Mouse (Mus musculus) layer of hippocampus, postnatal 14 days (tissue): ENCODE measurements at regions not wholly inside any gene's neighbourhood (a gene's known extent, or its start where the extent isn't known, plus 50 kb on each side); places are given as distances from the start of the nearest gene placed in this dataset.

Experiments used
- DNase-seq, 2 experiments: peaks; one replicate each; pipeline ENCODE4 v3.0.0; 2021 to 2022; ENCODE audit warnings: low spot score in 2 of 2, mixed read lengths in 1 of 2

- DNase-seq = no peak
These were observed 653.3 kb upstream of the Fam98a start for GRCm38 (mm10) chr17:76205082-76205481.

DNA sequence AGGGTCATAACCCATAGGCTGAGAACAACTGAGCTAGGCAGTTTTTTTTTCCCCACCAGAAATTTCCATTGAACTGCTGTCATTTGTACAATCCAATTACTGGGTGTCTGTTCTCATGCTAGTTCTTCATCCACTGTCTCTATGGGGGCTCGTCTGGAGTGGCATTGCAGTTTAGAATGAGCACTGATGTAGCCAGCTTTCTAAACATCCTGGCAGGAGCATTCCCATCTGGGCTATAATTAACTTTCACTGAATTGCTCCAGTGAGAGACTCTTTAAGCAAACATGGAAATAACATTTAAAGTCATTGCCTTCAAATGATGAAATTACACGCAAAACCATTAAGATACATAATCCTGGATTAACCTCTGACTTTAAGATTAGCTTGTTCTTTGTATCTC, 633.1 kb upstream of the Fam98a start:
- no peak for DNase-seq

- DNase-seq = no peak
These were observed 585.1 kb upstream of the Fam98a start for GRCm38 (mm10) chr17:76136660-76137495.

GRCm38 (mm10) chr17:76134030-76134429, 582.3 kb upstream of the Fam98a start:
- peak; percentile 10 to 54 for DNase-seq

DNA sequence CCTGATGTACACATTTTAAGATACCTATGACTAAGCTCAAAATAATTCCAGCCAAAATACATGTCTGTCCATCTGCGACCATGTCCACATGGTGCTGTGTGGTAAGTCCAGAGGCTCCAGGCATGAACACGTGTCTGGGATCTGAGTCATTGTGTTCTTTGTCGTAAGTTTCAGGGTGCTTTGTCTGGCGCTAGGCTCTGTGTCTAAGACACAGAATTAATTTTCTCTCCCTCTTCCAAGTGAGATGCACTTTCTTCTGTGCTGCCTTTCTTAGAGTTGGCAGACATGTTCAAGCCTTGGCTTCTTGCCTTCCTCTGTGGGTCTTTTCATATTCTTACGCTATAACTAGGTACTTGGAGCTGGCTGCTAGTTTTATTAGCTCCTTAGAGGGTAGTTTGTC, 573.5 kb upstream of the Fam98a start:
- peak in 1 of 2 experiments; percentile 3 for DNase-seq

GRCm38 (mm10) chr17:76111315-76112195, 559.8 kb upstream of the Fam98a start:
- peak; percentile 9 to 38 for DNase-seq

DNA sequence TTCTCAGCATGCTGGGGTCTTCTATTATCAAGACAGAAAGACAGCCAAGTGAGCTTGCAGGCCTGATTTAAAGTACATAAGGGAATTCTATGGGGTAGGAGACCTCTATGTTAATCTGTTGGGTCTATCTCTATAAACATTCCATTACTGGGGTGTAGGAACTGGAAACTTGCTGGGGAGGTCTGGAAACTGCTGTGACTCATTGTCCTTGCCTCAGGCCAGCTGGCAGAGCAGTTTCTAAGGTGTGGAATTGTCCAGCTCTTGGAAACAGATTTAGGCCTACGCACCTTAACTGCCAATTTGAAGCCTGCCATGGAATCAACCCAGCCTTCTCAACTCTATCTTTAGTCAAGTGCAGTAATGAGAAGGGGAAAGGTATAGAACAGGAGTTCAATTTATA, 559.1 kb upstream of the Fam98a start:
- no peak for DNase-seq

DNA sequence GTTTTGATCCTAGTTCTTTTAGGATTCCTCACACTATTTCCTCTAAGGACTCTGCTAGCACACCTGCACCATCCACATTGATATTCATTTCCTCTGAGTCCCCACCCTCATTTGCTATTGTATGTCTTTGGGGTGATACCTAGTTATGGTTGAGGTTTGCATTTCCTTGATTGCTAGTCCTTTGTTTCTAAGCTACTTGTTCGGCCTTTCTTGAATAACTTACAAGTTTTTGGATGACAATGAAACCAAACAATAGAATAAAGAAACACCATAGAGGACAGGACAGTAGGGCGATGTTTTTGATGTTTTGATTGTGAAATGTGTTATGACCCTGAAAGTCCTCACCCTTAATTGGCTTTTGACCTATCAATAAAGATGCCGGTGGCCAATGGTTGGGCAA, 531.8 kb upstream of the Fam98a start:
- no peak for DNase-seq

GRCm38 (mm10) chr17:76081780-76082179, 530.0 kb upstream of the Fam98a start:
- DNase-seq = no peak

- DNase-seq = no peak
These were observed 494.7 kb upstream of the Fam98a start for GRCm38 (mm10) chr17:76046438-76046837.

- DNase-seq = no peak
These were observed 481.0 kb upstream of the Fam98a start for GRCm38 (mm10) chr17:76032710-76033109.

DNA sequence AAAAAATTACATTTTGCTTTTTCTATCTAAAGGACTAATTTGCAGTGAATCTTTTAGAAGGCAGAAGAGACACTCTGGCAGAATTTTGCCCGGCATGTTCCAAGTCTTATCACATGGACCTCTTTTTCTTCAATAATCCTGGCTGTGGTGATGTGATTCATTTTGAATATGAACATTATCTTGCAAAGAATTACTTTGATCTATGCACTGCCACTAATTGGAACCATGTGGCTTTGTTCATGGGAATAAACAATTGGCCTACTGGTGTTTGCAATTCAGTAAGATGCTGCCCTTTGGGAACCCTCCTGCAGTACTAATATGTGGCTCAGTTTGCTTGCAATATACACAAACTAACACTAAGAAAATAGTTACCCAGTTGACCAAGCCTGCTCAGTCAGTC, 456.3 kb upstream of the Fam98a start:
- no peak for DNase-seq

DNA sequence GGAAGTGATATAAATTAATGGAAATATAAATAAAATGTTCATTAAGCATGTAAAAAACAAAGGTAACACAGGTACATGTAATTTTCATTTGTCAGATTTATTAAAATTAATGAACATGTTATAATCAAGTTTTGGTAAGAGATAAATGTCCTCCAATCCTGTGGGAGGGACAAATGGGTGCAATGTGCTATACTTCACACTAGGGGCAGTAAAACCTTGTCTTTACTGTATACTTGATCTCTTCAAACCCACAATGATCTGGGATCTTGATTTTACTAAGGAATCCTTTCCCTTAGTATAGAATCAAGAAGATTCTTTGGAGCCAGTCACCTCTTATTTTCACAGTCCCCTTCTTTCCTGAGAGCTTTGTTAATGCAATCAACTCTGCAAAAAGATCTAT, 451.1 kb upstream of the Fam98a start:
- DNase-seq = no peak

DNA sequence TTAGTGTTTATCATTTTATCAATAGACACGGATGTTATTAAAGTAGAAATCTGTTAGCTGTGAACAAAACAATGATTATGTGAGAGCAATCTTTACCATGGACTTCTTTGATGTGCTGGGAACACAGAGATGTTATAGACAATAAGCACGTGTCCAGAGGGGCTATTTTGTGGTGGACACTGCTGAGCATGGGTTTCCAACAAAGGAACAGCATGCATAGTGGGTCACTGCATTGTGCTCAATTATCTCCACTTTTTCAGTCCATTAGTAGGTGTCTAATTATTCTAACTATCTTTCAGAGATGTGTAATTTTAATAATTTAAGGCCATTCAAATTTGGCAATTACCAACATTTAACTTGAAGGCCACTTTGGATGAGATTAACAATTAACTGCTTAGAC, 409.6 kb upstream of the Fam98a start:
- DNase-seq = no peak

- DNase-seq = no peak
These were observed 385.1 kb upstream of the Fam98a start for GRCm38 (mm10) chr17:75936686-75937380.

- peak; percentile 24 to 59 for DNase-seq
These were observed 379.3 kb upstream of the Fam98a start for GRCm38 (mm10) chr17:75931022-75931421.

DNA sequence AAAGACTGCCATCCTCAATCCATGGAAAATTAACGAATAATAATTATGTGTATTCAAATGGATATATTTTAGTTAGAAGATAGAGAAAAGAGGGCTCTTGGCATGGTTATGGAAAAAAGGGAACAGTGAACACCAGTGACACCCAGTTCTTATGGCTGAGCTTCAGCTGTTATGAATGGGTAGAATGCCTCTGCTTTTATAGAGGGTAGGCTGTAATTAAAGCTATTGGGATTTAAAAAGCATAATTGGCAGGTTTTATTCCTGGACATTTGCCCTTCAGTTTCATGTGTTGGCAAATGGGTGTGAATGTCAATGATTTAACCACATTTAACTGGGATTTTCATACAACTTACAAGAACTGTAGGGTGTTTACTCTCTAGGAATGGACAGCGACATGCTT, 368.5 kb upstream of the Fam98a start:
- DNase-seq = no peak

GRCm38 (mm10) chr17:75917020-75917419, 365.3 kb upstream of the Fam98a start:
- no peak for DNase-seq

GRCm38 (mm10) chr17:75916590-75916989, 364.8 kb upstream of the Fam98a start:
- DNase-seq = no peak

DNA sequence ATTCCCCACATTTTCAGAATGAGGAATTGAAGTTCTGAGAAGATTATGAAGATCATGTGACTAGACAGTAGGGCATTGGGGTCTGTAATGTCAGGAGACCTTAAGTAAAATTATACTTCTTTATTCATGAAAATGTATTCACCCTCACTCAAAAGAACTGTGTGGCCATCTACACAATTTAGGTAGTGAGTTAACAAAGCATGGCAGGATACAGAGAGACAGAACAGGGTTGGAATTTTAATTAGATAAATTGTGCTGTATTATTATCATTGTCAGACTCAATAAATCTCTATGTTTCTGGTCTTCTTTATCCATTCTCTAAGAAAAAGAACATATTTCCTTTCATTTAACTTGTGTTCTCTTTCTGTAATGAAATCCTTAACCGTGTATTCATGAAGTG, 363.5 kb upstream of the Fam98a start:
- DNase-seq = no peak

DNA sequence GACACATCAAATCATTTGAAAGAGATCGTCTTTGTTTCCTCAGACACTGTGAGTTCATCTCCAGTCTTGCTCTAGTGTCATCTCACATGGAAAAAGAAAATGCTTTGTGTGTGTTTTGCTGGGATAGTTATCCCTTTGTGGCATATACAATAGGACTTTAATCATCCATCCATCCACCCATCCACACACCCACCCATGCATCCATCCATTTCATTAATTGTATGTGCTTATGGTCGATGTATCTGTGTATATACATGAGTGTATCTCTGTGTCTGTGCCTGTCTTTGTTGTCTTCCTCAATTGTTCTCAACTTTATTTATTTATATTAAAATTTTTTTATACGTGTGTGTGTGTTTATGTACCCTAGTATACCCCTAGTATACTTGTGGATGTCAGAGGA, 355.3 kb upstream of the Fam98a start:
- DNase-seq = no peak

- DNase-seq = no peak
These were observed 354.9 kb upstream of the Fam98a start for GRCm38 (mm10) chr17:75906643-75907042.
